Mouse (Mus musculus) B cell, adult 2 months (primary cell): ENCODE measurements around the gene Myt1l.

Experiments
- DNase-seq, 2 experiments: peaks; one replicate each; pipeline ENCODE4 v3.0.0; 2022

The Myt1l gene

DNA sequence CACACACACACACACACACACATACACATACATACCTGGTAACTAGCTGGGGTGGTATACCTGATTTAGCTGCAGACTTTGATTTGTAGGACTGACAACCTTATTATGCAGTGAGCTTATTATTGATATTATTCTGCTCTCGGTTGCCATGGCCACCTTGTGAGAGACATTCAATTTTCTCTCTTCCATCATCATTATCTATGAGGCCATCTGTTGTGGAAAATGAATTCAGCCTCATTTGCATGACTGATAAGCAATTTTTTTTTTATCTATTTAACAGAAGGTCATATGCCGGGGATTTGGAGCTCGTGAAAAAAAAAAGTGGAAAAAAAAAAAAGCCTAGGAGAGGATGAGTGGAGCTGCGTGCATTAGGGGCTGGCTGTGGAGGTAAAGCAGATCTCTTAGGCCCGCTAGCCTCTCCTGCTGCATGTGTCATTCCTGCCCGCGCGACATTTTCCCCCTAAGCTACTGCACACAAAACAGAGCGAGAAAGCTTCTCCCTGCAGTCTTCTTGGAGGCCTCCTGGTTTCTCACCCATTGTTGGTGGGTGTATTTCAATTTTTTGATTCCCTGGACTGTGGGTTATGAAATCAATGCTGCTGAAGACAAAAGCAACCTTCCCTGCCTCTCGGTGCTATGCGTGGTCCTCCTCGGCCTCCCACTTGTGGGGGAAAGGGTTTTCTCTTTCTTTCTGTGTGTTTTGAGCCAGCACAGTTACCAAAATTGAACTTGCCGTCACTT, at the start of gene Myt1l:
TSS of gene Myt1l (plus strand) at position 354 of the 741 bp plus-strand sequence.
- no peak for DNase-seq

DNA sequence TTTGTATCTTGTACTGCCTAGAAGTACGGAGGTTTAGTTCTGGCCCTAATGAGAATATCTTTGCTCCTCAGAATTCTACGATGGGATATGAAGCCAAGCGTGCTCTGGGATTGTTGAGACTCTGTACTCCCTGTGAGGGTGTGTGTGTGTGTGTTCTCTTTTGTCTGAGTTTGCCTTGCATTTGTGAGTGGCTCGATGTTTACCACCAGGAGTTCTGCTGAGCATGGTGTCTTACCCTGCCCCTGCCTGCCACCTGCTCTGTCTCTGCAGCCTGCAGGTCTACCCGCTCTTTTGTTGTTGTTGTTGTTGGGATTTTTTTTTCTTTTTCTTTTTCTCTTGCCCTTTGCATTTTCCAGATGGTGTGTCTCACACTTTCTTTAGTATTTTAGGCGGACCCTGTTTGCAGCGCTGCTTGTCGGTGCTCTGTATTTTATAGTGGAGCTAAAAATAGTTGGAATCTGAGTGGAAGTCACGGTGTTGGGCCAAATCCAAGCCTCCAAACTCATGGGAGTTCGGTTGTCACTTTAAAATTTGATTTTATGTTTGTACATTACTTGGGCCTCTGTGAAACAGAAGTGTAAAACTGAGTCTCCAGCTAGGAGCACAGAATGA, 41.7 kb upstream of the Myt1l start:
- DNase-seq = no peak

DNA sequence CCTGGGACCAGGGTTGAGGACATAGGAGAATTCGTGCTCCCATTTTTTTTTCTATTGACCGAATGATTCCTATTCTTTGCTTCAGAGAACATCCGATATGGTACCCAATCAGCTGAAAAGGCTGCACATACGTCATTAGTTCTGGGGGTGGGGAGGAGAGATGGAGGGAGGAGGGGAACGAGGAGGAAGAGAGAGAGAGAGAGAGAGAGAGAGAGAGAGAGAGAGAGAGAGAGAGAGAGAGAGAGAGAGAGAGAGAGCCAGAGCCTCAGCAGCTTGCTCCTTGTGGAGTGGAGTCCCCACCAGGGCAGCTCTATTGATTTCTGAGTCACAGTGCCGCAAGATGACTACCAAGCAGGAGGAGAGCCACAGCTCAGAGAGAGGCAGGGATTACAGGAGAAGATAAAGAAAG, 1.9 kb upstream of the Myt1l start:
- no peak for DNase-seq

DNA sequence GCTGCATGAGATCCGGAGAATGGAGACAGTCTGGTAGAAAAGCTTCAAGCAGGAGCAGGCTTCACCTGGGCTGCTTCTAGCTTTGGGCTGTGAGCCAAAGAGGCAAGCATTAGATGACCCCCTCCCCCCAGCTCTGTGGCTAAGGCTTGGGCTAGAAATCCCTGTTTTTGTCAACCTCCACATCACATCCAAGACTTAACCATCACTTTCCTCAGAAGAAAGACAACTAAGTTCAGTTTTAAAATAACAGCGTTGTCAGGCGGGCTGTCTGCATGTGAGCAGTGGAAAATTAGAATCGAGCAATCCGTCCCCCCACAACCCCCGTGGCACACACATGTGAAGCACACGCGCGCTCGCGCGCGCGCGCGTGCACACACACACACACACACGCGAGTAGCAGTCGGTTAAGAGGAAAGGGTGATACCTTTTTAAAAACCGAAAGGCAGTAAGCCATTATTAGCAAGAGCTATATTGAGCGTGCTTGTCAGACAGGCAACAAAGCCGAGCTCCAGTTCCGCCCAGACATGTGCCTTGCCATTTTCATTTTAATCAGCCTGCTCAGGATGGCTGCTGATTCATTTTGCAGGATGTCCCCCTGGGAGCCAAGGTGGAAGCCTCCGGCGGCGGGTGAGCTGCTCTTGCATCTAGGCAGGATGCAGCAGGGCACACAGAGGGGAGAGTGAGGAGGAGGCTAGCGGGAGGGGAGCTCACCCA, 979 bp upstream of the Myt1l start:
- DNase-seq = no peak

DNA sequence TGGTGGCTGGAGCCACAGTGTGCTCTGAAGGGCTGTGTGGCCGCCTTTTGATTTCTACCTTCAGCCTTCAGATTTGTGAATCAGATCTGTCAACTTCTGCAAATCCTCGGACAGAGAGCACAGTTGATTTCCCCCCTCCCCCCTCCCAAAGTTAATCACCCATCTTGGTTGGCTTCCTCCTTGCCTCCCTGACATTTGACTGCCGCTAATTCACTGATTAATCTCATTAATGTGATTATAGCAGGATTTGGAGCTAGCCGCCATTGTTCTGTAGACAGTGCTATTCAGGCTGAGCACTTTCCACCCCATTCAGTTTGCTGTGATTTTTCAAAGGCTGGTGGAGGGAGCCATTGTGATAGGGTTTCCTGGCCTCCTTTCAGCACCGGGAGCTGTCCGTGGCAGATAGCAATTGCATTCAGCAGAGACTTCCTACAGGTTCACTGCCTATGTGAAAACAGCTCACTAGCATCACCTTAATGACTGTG, 2.1 kb downstream of the Myt1l start:
- no peak for DNase-seq

DNA sequence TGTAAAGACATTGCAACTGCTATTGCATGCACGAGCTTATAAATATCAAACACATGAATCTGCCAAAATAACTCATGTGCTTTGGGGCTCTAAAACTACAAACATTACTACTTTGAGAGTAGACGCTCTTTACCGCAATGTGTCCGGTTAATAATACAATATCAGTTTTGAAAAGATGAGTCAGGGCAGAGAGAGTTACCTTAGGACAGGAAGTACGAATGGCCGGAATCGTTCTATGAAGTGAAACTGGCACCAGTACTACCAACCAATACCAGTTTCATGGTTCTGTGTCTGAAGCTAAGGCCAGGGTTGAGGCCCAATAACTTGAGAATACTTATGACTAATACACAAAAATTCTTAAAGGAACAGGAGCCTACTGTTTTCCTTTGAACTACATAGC, 2.6 kb downstream of the Myt1l start:
- DNase-seq = no peak

DNA sequence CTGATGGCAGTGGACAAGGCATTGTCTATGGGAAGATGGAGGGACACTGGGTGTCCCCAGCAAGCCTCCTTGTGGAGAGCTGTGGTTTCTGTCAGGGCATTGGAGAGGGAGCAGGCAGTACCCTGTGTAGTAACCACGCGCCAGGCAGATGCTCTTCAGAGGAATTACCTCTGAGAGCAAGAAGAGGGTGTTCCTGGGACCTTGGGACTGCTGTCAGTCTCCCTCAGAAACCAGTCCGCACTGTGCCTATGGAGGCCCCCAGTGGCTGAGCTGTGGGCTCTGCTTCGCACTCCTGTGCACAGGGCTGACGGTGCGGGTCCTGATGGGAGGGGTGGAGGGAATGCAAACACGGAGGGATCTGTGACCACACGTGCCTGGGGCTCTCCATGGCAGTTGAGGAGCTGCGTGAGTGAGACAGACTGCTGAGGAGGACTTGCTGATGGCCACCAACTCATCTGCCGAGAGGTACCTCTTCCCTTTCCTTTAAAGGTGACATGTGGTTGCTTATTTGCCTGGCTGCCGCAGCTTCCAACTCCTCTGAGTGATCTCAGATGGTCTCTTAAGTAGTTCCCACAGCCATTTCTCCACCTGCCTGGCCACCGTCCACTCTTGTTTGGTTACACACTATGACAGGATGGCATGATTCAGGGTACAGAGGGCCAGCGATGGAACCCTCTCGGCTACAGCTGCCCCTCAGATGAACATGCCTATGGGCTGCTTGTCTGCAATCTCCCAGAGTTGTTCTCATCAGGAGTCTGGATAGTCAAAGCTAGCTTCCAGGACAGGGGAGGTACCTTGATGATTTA, 5.1 kb downstream of the Myt1l start:
- DNase-seq = no peak

DNA sequence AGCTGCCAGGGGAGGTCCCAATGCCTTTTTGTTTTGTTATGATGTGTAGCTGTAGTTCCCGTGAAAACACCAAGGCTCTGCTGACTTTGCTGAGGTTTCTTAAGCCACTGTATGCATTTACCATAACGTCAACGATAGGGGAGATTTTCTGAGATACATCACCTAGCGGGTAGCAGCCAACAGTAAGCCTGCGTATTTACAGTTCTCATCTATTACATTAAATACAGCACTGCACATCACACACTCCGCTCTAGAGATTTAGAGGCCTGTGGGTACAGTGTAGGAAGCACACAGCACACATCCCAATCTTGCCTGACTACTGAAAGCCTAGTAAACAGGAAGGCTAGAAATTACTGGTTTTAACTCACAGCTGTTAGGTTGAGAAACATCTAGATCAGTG, 6.1 kb downstream of the Myt1l start:
- DNase-seq = no peak

DNA sequence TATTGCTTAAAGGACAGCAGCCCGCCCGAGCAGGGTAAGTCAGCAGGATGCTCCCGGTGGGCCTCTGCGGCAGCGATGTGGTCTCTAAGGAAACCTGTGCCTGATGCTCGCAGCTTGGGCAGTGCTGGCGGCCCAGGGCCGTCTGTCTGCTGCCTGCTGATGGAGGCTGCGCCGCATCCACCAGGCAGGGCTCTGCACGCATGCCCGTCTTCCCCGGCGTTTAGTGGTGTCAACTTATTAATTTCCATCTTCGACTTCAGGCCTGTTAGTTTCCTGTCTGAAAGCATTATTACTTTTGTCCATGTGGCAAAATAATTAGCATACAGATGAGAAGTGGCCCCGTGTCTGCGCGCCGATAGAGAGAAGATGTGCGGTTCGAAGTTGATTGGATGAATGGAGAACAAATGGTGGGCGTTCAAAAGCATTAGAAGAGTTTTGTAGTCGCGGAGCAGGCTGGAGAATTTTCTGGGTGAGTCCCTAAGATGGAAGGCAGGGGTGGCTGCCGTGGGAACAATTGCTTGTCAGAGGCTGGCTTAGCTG, 6.6 kb downstream of the Myt1l start:
- no peak for DNase-seq

DNA sequence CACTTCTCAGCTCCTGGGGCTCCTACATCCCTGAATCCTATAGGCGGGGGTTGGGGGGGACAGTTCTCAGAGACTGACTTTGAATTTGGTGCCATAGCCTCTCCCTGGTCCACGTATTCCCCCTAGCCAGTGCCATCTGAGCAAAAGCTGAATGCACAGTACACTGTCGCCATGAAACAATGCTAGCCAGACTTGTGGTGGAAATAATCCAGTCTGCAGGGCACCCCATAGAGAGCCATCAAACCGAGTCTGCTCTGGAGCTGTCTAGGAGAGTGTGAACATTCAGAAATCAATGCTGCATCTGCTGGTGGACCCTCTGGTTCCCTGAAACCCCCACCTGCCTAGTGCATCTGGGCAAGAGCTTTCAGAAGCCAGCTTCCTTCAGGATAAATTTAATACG, 9.7 kb downstream of the Myt1l start:
- no peak for DNase-seq

DNA sequence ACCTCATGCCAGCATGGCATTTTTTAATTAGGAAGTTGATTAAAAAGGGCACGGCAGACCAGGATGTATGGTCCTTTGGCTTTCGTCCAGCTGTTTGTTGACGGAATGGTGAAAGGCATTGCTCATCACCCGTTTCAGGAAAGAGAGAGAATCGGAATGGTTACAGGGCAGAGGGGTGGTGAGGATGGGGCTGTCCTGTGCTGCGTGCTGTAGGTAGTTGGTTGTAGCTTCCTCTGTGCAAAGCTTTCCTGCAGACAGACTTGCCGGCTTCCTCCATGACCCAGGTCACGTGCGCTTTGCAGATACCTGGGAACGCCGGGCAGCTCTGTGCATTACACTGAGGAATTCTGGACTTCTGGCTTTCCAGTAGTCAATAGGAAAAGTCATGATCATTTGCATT, 10.3 kb downstream of the Myt1l start:
- DNase-seq = no peak

DNA sequence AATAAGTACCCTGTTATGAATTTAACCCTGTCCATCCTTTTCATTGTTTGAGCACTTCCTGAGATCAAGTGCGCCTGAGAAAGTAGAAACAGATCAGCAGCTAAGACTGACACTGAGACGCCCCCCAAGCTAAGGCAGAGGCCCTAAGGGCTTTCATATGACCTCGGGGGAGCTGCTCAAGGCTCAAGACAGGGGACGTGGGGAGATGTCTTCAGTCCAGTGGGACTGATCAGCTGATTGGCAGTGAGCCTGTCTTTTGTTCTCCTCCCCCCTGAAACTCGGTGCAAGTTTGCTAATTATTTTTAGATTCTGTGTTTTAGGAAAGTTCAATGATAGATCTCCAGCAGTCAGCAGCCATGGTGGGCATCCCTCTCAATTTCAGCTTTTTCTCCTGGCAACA, 10.9 kb downstream of the Myt1l start:
- no peak for DNase-seq

DNA sequence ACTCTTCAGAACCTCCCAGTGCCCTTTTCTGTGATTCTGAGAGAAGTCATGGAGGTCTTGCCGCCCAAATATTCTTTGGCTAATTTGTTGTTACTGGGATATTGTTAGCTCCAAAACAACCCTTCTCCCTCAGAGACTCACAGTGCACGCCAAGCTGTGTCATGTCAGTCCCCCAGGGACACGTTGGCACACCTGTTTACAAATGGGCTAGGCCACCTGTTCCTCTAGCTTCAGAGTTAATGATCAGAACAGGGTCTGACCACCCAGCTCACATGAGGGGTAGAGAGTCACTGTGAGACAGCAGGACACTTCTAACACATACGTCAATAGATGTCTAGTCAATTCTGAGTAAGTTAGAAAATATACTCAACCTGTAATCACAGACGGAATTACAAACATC, 12.6 kb downstream of the Myt1l start:
- DNase-seq = no peak

DNA sequence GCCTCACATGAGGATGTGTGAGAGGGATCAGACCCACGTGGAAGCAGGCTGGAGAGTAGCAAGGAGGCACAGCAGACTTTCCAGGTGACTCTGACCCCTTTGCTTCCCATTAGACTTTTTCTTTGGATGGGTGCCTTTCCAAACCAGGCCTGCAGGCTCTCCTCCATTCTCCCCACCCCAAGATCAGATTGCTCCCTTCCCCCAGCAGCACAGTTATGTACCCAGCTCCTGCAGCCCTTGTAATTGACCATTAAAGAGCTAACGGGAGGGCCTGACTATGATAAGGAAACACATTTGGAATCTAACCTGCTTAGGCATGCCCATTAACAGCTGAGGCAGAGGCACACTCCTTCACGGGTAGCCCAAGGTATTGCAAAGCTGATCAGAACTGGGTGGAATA, 17.9 kb downstream of the Myt1l start:
- no peak for DNase-seq

DNA sequence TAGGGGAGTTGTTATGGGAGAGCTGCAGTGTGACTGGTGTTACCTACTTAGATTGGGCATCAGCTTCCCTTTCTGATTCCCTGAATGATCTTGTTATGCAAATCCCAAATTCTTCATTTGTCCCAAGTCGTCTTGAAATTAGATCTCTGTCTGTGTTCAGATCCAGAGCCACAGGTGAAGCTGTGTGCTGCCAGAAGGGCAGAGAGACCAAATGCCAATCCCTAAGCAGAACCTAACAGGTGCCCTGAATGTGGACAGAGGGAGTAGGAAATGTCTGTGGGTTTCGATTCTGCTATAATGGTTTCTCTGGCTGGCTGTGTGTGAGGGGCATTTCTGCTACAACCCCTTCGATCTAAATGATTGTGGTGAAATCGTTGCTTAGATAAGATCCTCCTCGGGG, 18.9 kb downstream of the Myt1l start:
- DNase-seq = no peak

DNA sequence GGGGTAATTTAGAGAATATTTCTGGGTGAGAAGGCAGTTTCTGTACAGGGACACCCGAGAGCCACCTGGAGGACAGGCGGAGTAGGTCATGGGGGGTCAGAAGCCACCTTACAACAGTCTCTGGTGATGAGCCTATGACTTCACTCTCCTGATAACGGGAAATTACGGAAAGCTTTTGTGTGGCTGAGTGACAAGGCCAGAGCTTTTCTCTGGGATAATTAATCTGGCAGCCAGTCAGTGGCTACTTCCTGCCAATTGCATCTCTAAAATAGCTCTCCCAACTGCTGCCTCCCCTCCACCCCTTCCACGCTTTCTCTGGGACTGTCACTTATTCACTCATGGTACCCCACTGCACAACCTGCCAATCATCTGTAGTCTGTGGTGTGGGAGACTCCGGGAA, 19.6 kb downstream of the Myt1l start:
- DNase-seq = no peak

DNA sequence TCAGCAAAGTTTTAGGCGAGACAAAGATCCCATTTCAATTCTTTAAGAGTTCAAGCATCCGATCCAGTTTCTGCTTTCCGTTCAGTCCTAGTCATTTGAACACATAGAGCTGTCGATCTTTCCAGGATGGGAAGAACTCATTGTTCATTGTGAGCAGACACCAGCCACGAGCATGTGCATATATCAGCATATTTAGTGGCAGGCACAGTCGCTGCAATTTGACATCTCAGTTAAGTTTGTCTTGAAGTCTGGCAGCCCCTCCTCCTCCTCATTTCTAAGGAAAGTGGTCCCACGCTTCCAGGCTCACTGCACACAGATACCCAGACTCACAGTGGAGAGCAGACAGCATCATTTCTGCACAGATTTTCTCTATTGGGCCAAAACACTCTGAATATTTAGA, 25.0 kb downstream of the Myt1l start:
- no peak for DNase-seq

DNA sequence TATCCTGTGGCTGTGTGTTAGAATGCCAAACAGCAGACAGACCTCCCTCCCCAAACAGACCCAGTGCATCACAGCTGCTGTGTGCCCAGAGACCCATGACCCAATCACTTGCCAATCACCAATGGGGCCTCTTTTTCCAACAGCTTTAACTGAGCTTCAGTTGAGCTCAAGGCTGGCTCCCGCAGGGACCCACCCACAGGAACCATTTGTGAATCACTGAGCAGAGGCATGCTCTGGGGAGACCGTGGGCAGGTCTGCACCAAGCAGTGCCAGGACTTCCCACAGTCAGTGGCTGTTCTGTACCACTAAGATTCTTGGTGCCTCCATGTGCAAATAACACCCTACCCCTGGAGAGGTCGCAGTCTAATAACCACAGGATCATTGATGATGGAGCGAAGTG, 27.5 kb downstream of the Myt1l start:
- DNase-seq = no peak

DNA sequence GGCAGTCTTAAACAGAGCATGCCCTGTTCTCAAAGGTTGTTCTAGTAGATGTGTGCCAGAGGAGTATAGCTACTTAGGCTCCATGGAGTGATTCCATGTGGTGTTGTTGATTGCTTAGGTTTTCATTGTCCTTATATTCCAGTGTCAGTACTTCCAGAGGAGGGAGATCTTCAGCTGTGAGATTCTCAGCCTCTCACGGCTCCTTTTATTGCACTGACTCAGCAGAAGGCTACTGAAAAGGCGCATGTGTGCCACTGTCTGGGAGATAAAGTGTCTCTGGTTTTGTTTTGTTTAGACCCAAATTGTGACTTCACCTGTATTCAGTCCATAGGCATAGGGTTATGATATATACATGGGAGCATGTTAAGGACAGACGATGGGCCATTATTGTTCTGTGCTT, 28.2 kb downstream of the Myt1l start:
- no peak for DNase-seq

DNA sequence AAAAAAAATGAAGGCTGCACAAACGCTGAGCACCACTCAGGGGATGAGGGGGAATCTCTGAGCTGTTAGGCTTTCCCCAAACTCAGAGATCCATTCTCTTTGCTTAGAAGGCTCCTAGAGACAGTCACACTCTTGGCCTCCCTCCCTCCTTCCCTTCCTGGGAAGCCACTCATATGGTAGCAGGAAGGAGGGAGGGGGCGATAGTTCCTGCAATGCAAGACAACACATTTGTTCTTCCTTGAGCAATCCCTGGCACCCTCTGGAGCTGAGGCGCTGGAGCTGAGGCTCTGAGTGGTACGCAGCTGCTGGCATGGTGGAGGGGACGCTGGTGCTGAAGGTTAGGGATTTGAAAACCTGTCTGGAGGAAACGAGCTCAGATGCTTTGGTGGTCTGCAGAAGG, 28.7 kb downstream of the Myt1l start:
- DNase-seq = no peak

DNA sequence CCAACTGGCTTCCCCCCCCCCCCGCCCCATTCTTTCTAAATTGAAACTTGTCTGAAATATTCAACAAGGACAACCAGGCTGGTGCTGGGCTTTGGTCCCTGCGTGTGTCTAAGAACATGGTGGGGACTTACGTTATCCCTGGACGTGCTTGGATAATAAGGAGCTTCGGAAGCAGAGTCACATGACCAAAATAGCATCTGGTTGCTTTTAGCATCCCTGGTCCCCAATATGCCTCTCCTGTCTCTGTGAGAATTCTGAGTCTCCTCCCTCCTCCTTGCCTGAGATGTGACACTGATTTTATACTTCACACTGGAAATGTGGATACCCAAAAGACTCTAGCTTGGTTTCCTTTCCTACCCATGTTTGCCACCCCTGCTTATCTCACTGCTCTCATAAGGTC, 31.6 kb downstream of the Myt1l start:
- DNase-seq = no peak

DNA sequence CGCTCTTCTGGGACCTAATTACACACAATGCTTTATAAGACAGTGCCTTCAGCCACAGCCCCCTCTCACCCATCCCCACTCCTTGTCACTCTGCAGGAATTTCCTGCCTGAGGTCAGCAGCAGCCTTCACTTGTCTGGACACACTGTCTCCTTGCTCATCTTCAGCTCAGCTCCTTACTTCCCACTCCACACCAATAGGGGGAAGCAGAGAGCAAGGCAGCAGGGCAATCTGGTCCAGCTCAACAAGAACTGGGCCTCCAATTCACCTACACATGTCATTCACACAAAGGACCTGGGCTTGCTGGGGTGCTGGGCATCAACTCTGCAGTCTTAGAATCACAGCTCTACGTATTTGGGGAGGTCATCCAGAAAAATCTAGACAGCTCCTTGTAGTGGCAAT, 33.0 kb downstream of the Myt1l start:
- DNase-seq = no peak

DNA sequence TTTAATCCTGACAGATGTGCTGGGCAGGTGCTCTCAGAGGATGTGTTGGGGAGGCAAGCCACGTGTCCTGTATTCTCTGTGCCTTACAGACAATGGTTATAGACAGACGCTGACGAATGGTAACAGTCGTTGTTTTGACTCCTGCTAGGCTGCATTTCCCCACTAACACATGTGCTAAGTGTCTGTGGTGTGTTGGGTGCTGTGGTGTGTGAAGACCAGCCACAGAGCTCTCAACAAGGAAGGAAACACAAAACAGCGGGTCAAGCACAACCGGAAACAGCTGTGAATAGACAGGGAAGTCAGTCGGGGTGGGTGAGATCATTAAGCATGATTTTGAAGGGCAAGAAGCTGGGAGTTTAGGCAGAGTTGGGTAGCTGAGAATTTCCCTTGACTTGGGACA, 41.1 kb downstream of the Myt1l start:
- DNase-seq = no peak
